In the genomic region with DNA sequence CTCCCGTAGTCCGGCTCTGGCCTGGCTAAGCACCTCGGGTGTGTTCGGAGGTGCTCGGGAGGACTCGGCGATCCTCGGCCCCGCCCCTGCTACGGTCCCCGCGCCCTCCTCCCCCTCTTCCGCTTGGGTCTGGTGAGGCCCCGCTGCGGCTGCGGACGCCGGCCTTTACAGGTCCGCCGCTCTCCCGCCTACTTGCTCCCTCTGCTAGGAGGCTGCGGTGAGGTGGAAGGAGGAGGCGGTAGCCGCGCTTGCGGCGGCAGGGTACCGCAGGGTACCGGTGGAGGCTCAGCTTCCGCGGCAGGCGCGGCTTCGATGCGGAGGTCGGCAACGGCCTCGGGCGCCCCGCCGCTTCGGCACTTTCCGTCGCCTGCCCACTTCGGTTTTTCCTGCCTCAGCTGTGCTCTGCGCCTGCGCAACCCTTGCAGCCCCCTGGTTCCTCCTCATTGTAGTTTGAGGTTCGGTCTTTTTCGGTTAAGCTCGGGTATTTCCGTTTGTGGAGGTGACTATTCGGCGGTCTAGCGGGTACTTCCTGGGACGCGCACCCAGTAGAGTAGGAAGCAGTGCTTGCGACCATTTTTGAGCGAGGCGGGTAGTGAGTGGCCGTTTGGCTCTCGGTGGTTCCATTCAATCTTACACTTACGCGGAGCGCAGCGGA, we compare ENCODE assay signal across 8 mouse cellular contexts. TPM values are rescaled to one million over a fixed set of nuclear protein-coding genes. Genes with fewer than 3 reads are reported as not detected.
DNase-seq lines count a peak whose midpoint lies in the region; ATAC-seq and TF ChIP-seq lines count a peak whose summit lies in the region.

A gene (minus strand): TSS at position 375 of the 655 bp plus-strand sequence.

- peaks cover 2% of the 10 kb centered on the region; the same call in 1 of the 2 replicates for H3K9me3 ChIP-seq in heart, embryonic 10.5 days
- no peaks in the 10 kb centered on the region for H3K9me3 ChIP-seq in kidney, embryonic 15.5 days (replicated peaks)

- peaks cover 22% of the 10 kb centered on the region for H3K36me3 ChIP-seq in heart, embryonic 10.5 days
- peaks cover 24% of the 10 kb centered on the region for H3K36me3 ChIP-seq in kidney, embryonic 15.5 days

- H3K27ac ChIP-seq in bone marrow macrophage, adult 2 months (ENCODE audit: insufficient read depth, low read depth, low read length), result peak within 1 kb of the TSS; percentile 97
- H3K27ac ChIP-seq in embryonic fibroblast, embryonic 13.5 days (ENCODE audit: insufficient read depth, low read length), result peak within 1 kb of the TSS; percentile 100
- H3K27ac ChIP-seq in heart, embryonic 10.5 days, result peak within 1 kb of the TSS; percentile 100
- peak within 1 kb of the TSS; percentile 100 for H3K27ac ChIP-seq in kidney, embryonic 15.5 days

- TF ChIP-seq CTCF in bone marrow macrophage, adult 2 months (IDR thresholded peaks at IDR 0.05; ENCODE audit: low read depth, low read length), result no peak
- no peak for TF ChIP-seq CTCF in embryonic fibroblast, embryonic 13.5 days (IDR thresholded peaks at IDR 0.05; ENCODE audit: borderline replicate concordance, insufficient read depth, low read length)

- H3K4me1 ChIP-seq in bone marrow macrophage, adult 2 months (ENCODE audit: control insufficient read depth, insufficient read depth, low read length), result peaks cover 26% of the 10 kb centered on the region
- peaks cover 12% of the 10 kb centered on the region; the same call in 1 of the 2 replicates for H3K4me1 ChIP-seq in embryonic fibroblast, embryonic 13.5 days (ENCODE audit: control insufficient read depth, insufficient read depth, low read length)
- H3K4me1 ChIP-seq in heart, embryonic 10.5 days, result peaks cover 32% of the 10 kb centered on the region
- H3K4me1 ChIP-seq in kidney, embryonic 15.5 days, result peaks cover 47% of the 10 kb centered on the region

- H3K27me3 ChIP-seq in heart, embryonic 10.5 days (ENCODE audit: insufficient read depth, poor library complexity, severe bottlenecking), result peaks cover 17% of the 10 kb centered on the region
- peaks cover 17% of the 10 kb centered on the region for H3K27me3 ChIP-seq in kidney, embryonic 15.5 days

- DNase-seq in 416B (ENCODE audit: low read depth) (peak; percentile 98), liver (peak; percentile 97)
- DNase-seq in heart, embryonic 10.5 days (ENCODE audit: low spot score), result peak; percentile 99
- DNase-seq in spleen, postnatal 4 days (ENCODE audit: low spot score in 2 of 2), result peak; percentile 96 to 98

- H3K4me2 ChIP-seq in kidney, embryonic 15.5 days, result peak within 1 kb of the TSS; percentile 72

- under 1% methylated on average over 55 of the region's 65 CpGs for WGBS in heart, embryonic 10.5 days
- WGBS in kidney, embryonic 15.5 days, result under 1% methylated on average over 56 of the region's 65 CpGs

- peak; percentile 94 for ATAC-seq in kidney, embryonic 15.5 days (replicated peaks; ENCODE audit: low FRiP score)
- peak; percentile 60 for ATAC-seq in monocyte, adult 5-6 weeks (replicated peaks; ENCODE audit: insufficient number of reproducible peaks, low FRiP score, low TSS enrichment, poor library complexity, severe bottlenecking)

- H3K9ac ChIP-seq in kidney, embryonic 15.5 days, result peak within 1 kb of the TSS; percentile 99

- no peak for TF ChIP-seq POLR2A in bone marrow macrophage, adult 2 months (IDR thresholded peaks at IDR 0.05; ENCODE audit: borderline replicate concordance, low read depth, low read length)
- peak; percentile 93 for TF ChIP-seq POLR2A in embryonic fibroblast, embryonic 13.5 days (IDR thresholded peaks at IDR 0.05; ENCODE audit: low read depth, low read length)

- peak within 1 kb of the TSS; percentile 95 for H3K4me3 ChIP-seq in bone marrow macrophage, adult 2 months (ENCODE audit: insufficient read depth, low read length)
- peak within 1 kb of the TSS; percentile 87 for H3K4me3 ChIP-seq in embryonic fibroblast, embryonic 13.5 days (ENCODE audit: insufficient read depth, low read length)
- peak within 1 kb of the TSS; percentile 85 for H3K4me3 ChIP-seq in heart, embryonic 10.5 days
- H3K4me3 ChIP-seq in kidney, embryonic 15.5 days (replicated peaks), result peak within 1 kb of the TSS; percentile 84

RNA-seq across cellular contexts. Expression of the gene that starts here (rescaled TPM):
- 171 and 193 TPM in 2 replicates for polyA plus RNA-seq in bone marrow macrophage, adult 2 months (2012; ENCODE audit: insufficient read depth, insufficient read length, missing spikeins)
- 273 and 288 TPM in 2 replicates for polyA plus RNA-seq in embryonic fibroblast, embryonic 13.5 days (2011; ENCODE audit: insufficient read length, low read depth, missing spikeins)
- 159 and 189 TPM in 2 replicates for polyA plus RNA-seq in heart, embryonic 10.5 days (2016; fragmentation: Nextera tagmentation; extraction: Ambion mirVana)
- 113 and 114 TPM in 2 replicates for polyA plus RNA-seq in kidney, embryonic 15.5 days (2015; fragmentation: Nextera tagmentation; extraction: Ambion mirVana)
- total RNA-seq in monocyte, adult 5-6 weeks (2017), result 44.8 to 67.8 TPM (median 54.9 TPM) in 3 replicates

Comparison
In these comparisons a context has a peak if more than half of its experiments do, and no peak if none do; other contexts are left out.
1. Peak in every context shown above with its lines: DNase-seq, ATAC-seq, H3K4me3 ChIP-seq and H3K27ac ChIP-seq.